Mouse (Mus musculus) C2C12 (cell line): ENCODE measurements at regions not wholly inside any gene's neighbourhood (a gene's known extent, or its start where the extent isn't known, plus 50 kb on each side); places are given as distances from the start of the nearest gene placed in this dataset.

Experiments used
- H3K27me3 ChIP-seq: one replicate; pipeline ENCODE4 v1.6.1; 2011; ENCODE audit not compliant: control insufficient read depth, insufficient read depth, insufficient read length
- H3K36me3 ChIP-seq: one replicate; pipeline ENCODE4 v1.6.1; 2011; ENCODE audit not compliant: control insufficient read depth, insufficient read depth
- H3K4me3 ChIP-seq: one replicate; pipeline ENCODE4 v1.5.1; 2011; ENCODE audit warnings: mild to moderate bottlenecking, control low read depth; ENCODE audit not compliant: poor library complexity, insufficient read depth, severe bottlenecking
- H3K79me2 ChIP-seq: one replicate; pipeline ENCODE4 v1.6.1; 2011; ENCODE audit not compliant: control insufficient read depth, insufficient read depth
- H3K79me3 ChIP-seq: one replicate; pipeline ENCODE4 v1.6.1; 2011; ENCODE audit warnings: low read depth, control low read depth
- H3ac ChIP-seq: one replicate; pipeline ENCODE3; 2011; ENCODE audit warnings: low read depth; ENCODE audit not compliant: control insufficient read depth, insufficient read length
- CEBPB ChIP-seq: IDR thresholded peaks from one replicate; pipeline ENCODE4 v1.6.1; 2011; ENCODE audit warnings: low read depth, mild to moderate bottlenecking, control low read depth, moderate library complexity
- CTCF ChIP-seq: IDR thresholded peaks from one replicate; pipeline ENCODE4 v1.5.1; 2011; ENCODE audit not compliant: control insufficient read depth, insufficient read depth, insufficient read length
- FOSL1 ChIP-seq: IDR thresholded peaks from one replicate; pipeline ENCODE4 v1.8.0; 2011; ENCODE audit warnings: mild to moderate bottlenecking, low read length; ENCODE audit not compliant: poor library complexity, insufficient read depth, severe bottlenecking
- MAX ChIP-seq: IDR thresholded peaks from one replicate; pipeline ENCODE4 v1.6.1; 2011; ENCODE audit warnings: mild to moderate bottlenecking, control low read depth
- MYOD1 ChIP-seq: IDR thresholded peaks from one replicate; pipeline ENCODE4 v1.6.1; 2011; ENCODE audit warnings: low read depth; ENCODE audit not compliant: control insufficient read depth, insufficient read length
- MYOG ChIP-seq: IDR thresholded peaks from one replicate; pipeline ENCODE4 v1.6.1; 2011; ENCODE audit not compliant: control insufficient read depth, insufficient read length; ENCODE audit errors: extremely low read depth
- USF1 ChIP-seq: IDR thresholded peaks from one replicate; pipeline ENCODE4 v1.6.1; 2011; ENCODE audit warnings: low read depth, mild to moderate bottlenecking, control low read depth, moderate library complexity

DNA sequence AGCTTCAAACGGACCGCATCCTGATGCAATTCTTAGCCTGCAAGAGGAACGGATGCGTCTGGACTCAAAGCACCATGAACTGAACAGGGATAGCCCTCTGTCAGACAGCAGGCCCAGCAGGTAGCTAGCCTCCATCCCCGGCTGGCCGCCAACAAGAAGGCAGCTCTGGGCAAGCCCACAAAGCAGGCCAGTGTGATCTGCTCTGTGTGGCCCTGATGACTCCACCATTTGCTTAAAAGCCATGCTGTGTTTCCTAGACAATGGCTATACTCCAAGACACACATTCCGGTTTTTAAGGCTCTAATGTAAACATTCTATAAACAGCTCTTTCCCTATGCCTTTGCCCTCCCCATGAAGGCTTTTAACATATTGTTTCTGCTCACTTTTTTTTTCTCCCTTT, 313.8 kb upstream of the Clint1 start:
- no peak overlapping the region for H3K4me3 ChIP-seq
- H3K27me3 ChIP-seq, result no peaks in the 10 kb centered on the region
- H3K79me2 ChIP-seq, result no peaks in the 10 kb centered on the region
- H3ac ChIP-seq, result no peak overlapping the region
- TF ChIP-seq MAX (no peak), USF1 (no peak), FOSL1 (no peak), MYOG (no peak), CEBPB (no peak), CTCF (no peak), MYOD1 (no peak)
- H3K36me3 ChIP-seq, result no peaks in the 10 kb centered on the region
- no peaks in the 10 kb centered on the region for H3K79me3 ChIP-seq

GRCm38 (mm10) chr11:45539459-45539858, 312.4 kb upstream of the Clint1 start:
- TF ChIP-seq MYOG (no peak), CTCF (peak; percentile 39), FOSL1 (no peak), USF1 (no peak), MYOD1 (no peak), MAX (no peak), CEBPB (no peak)
- H3K27me3 ChIP-seq, result no peaks in the 10 kb centered on the region
- H3K4me3 ChIP-seq, result no peak overlapping the region
- H3K36me3 ChIP-seq, result no peaks in the 10 kb centered on the region
- no peaks in the 10 kb centered on the region for H3K79me2 ChIP-seq
- no peak overlapping the region for H3ac ChIP-seq
- no peaks in the 10 kb centered on the region for H3K79me3 ChIP-seq

- no peaks in the 10 kb centered on the region for H3K36me3 ChIP-seq
- H3K79me2 ChIP-seq, result no peaks in the 10 kb centered on the region
- no peak overlapping the region for H3ac ChIP-seq
- no peak overlapping the region for H3K4me3 ChIP-seq
- no peaks in the 10 kb centered on the region for H3K27me3 ChIP-seq
- no peak for TF ChIP-seq USF1
- TF ChIP-seq CTCF, result no peak
- TF ChIP-seq MAX, result no peak
- TF ChIP-seq CEBPB, result no peak
- no peak for TF ChIP-seq FOSL1
- TF ChIP-seq MYOG, result no peak
- TF ChIP-seq MYOD1, result no peak
- no peaks in the 10 kb centered on the region for H3K79me3 ChIP-seq
Measured at GRCm38 (mm10) chr11:45544531-45544930, 307.3 kb upstream of the Clint1 start.

- H3K36me3 ChIP-seq, result no peaks in the 10 kb centered on the region
- H3K79me2 ChIP-seq, result no peaks in the 10 kb centered on the region
- TF ChIP-seq FOSL1 (no peak), MYOD1 (no peak), MYOG (no peak), CEBPB (no peak), MAX (no peak)
- H3K4me3 ChIP-seq, result no peak overlapping the region
- H3K27me3 ChIP-seq, result peaks cover 6% of the 10 kb centered on the region
- H3ac ChIP-seq, result no peak overlapping the region
- H3K79me3 ChIP-seq, result no peaks in the 10 kb centered on the region
Measured at GRCm38 (mm10) chr11:45545896-45546626, 305.8 kb upstream of the Clint1 start.

DNA sequence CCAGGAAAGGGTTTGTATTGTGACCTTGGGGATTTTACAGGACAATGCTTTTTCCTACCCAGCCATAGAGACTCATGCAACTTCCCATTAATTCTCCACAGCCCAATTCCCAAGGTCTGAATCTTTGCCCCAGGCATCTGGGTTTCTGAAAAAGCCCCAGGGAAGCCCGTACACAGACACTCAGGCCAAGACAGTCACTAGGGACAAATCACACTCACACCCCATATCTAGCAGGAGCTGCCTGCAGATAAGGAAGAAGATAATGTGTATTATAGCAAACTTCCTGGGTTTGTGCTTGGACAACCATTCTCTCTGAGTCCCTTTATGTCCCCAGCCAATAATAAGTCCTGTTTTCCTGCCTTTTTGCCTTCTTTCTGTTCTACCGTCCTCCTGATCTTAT, 305.0 kb upstream of the Clint1 start:
- no peaks in the 10 kb centered on the region for H3K36me3 ChIP-seq
- no peak overlapping the region for H3K4me3 ChIP-seq
- peaks cover 6% of the 10 kb centered on the region for H3K27me3 ChIP-seq
- no peaks in the 10 kb centered on the region for H3K79me3 ChIP-seq
- TF ChIP-seq CEBPB, result no peak
- TF ChIP-seq USF1, result no peak
- no peak for TF ChIP-seq FOSL1
- no peak for TF ChIP-seq MAX
- no peak for TF ChIP-seq MYOD1
- no peak for TF ChIP-seq CTCF
- no peak for TF ChIP-seq MYOG
- H3K79me2 ChIP-seq, result no peaks in the 10 kb centered on the region
- no peak overlapping the region for H3ac ChIP-seq

GRCm38 (mm10) chr11:45550376-45550775, 301.5 kb upstream of the Clint1 start:
- Histone ChIP-seq H3K4me3 (no peak overlapping the region), H3K79me2 (no peaks in the 10 kb centered on the region), H3K27me3 (peaks cover 6% of the 10 kb centered on the region), H3K36me3 (no peaks in the 10 kb centered on the region), H3K79me3 (no peaks in the 10 kb centered on the region), H3ac (no peak overlapping the region)
- TF ChIP-seq MAX (no peak), MYOD1 (no peak), CEBPB (no peak), FOSL1 (no peak), USF1 (no peak), MYOG (no peak), CTCF (no peak)
